Mouse (Mus musculus) E14TG2a.4 (cell line): ENCODE measurements at regions not wholly inside any gene's neighbourhood (a gene's known extent, or its start where the extent isn't known, plus 50 kb on each side); places are given as distances from the start of the nearest gene placed in this dataset.
"Not testable (repeated sequence)": the region's sequence is repeated elsewhere in the genome, so short reads cannot be mapped to it uniquely, and the experiment has no call there.

Source experiments
- CTCF ChIP-seq: conservative IDR thresholded peaks from 2 replicates; pipeline ENCODE4 v1.5.1; 2014; ENCODE audit warnings: low read length
- NANOG ChIP-seq: IDR thresholded peaks from 2 replicates; pipeline ENCODE4 v1.6.1; 2014; ENCODE audit warnings: borderline replicate concordance, low read length, mixed read lengths

GRCm38 (mm10) chr13:66642245-66642644 lies 201.3 kb upstream of the 2410141K09Rik start:
- TF ChIP-seq CTCF, NANOG: not testable (repeated sequence)
